In genomic region chr5:132923365-132923764, GRCm38 (mm10) we compare ENCODE assay signal across 10 mouse cellular contexts.
DNase-seq lines count a peak whose midpoint lies in the region; ATAC-seq lines count a peak whose summit lies in the region.
"Had no signal": no experiment of that assay in that cellular context is flagged by ENCODE, and none has a peak within 500 bp of the region (broad histone marks: within the 10 kb centered on the region; RNA-seq: fewer than 3 reads in every experiment).

No protein-coding gene starts in this region.

- H3K27me3 ChIP-seq in neural tube, embryonic 15.5 days (replicated peaks): no peaks in the 10 kb centered on the region

- DNase-seq in heart, postnatal 10 days: peak; percentile 2 to 10
- DNase-seq in heart, postnatal 25 days (ENCODE audit: low spot score): no peak
- DNase-seq in neural tube, embryonic 10.5 days (ENCODE audit: extremely low spot score, low spot score): peak; percentile 23
- DNase-seq in kidney, postnatal 14 days: peak; percentile 9
- peak; percentile 31 for DNase-seq in yolk sac, embryonic 10.5 days (ENCODE audit: low spot score)
- no peak for DNase-seq in frontal cortex, postnatal 10 days (ENCODE audit: low spot score in 2 of 2)
- DNase-seq in layer of hippocampus, postnatal 25 days (ENCODE audit: extremely low spot score in 1 of 2, low spot score in 1 of 2): no peak
- DNase-seq: B cell, adult 2 months; left cerebral cortex, postnatal 4 days had no signal

- intact Hi-C loops in heart, postnatal 10 days (cut with DNase I): no loop called here
- intact Hi-C loops in heart, postnatal 25 days (cut with DNase I): no loop called here

- H3K9me3 ChIP-seq in neural tube, embryonic 15.5 days (replicated peaks): no peaks in the 10 kb centered on the region

- H3K4me1 ChIP-seq in neural tube, embryonic 15.5 days: 0 out of 2 replicates have a peak, but pooled peaks cover 3% of the 10 kb centered on the region

- no peaks in the 10 kb centered on the region for H3K36me3 ChIP-seq in neural tube, embryonic 15.5 days

- 48% methylated on average over 4 of the region's 4 CpGs for WGBS in neural tube, embryonic 15.5 days

- H3K9ac ChIP-seq in neural tube, embryonic 15.5 days (replicated peaks): no peak overlapping the region

- H3K4me3 ChIP-seq in neural tube, embryonic 15.5 days (replicated peaks): no peak overlapping the region

- H3K27ac ChIP-seq in neural tube, embryonic 15.5 days (replicated peaks): no peak overlapping the region

- no peak overlapping the region; the same call in 1 of the 2 replicates for H3K4me2 ChIP-seq in neural tube, embryonic 15.5 days

- no peak for ATAC-seq in neural tube, embryonic 15.5 days (ENCODE audit: low FRiP score)

Comparison
In these comparisons a context has a peak if more than half of its experiments do, and no peak if none do; other contexts are left out.
1. DNase-seq: peak in heart, postnatal 10 days (2 of 2), neural tube, embryonic 10.5 days (single experiment), kidney, postnatal 14 days (single experiment) and yolk sac, embryonic 10.5 days (single experiment); none in heart, postnatal 25 days (single experiment), frontal cortex, postnatal 10 days (0 of 2) and layer of hippocampus, postnatal 25 days (0 of 2).